Mouse (Mus musculus) large intestine, adult 2 months (tissue): ENCODE measurements at regions not wholly inside any gene's neighbourhood (a gene's known extent, or its start where the extent isn't known, plus 50 kb on each side); places are given as distances from the start of the nearest gene placed in this dataset.

Experiments used
- DNase-seq: peaks from one replicate; pipeline ENCODE4 v3.0.0-alpha.2; 2012; ENCODE audit warnings: low read depth, low spot score
- WGBS: fragments of 180-500 bp; shearing (Covaris S2); methylation state at CpG from one replicate; pipeline ENCODE4 v1.1.7; 2018; 5-methylcytosine and 5-hydroxymethylcytosine counted together

- DNase-seq = no peak
- 88% methylated on average over 2 of the region's 2 CpGs for WGBS
Observed at GRCm38 (mm10) chr1:169439621-169440020, 91.6 kb downstream of the Nuf2 start.

DNA sequence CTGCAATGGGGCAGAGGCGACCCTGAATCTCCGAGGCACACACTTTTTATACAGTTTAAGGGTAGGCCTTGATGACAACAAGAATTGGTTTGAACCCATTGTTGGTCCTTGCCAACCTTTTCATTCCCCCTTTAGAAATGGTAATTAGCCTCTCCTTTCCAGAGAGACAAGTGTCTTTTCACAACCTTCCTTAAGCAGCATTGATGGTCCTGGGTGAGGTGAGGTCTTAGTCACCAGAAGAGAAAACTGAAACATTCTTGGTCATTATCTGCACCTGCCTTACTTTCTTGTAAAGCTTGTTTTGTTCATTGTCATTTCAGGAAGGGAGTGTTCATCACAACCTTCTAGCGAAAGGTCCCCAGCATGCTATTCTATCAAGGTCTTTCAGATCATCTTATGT, 93.3 kb downstream of the Nuf2 start:
- DNase-seq = no peak
- WGBS = 90% methylated on average over 3 of the region's 3 CpGs

GRCm38 (mm10) chr1:169422408-169422807, 108.9 kb downstream of the Nuf2 start:
- WGBS = 60% methylated on average over 3 of the region's 3 CpGs
- no peak for DNase-seq

DNA sequence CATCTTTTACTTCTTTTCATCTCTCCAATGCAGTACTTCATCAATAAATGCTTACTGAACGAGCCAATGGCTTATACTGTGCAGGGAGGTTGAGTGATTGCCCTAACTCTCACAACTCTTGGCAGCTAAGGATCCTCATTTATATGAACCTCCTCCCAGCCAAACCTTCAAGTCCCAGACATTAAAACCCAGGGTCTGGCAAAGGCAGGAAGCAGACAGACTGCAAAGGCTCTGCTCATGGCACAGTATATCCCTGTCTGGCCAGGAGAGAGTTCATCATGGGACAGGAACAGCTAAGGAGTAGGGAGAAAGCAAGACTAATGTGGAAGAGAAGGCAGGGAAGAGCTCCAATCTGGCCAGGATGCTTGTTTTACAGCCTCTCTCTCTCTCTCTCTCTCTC, 109.6 kb downstream of the Nuf2 start:
- DNase-seq = no peak
- WGBS = 13% methylated on average over 1 of the region's 1 CpGs

- WGBS = 70% methylated on average over 4 of the region's 4 CpGs
Observed at GRCm38 (mm10) chr1:169418665-169419045, 112.6 kb downstream of the Nuf2 start.

DNA sequence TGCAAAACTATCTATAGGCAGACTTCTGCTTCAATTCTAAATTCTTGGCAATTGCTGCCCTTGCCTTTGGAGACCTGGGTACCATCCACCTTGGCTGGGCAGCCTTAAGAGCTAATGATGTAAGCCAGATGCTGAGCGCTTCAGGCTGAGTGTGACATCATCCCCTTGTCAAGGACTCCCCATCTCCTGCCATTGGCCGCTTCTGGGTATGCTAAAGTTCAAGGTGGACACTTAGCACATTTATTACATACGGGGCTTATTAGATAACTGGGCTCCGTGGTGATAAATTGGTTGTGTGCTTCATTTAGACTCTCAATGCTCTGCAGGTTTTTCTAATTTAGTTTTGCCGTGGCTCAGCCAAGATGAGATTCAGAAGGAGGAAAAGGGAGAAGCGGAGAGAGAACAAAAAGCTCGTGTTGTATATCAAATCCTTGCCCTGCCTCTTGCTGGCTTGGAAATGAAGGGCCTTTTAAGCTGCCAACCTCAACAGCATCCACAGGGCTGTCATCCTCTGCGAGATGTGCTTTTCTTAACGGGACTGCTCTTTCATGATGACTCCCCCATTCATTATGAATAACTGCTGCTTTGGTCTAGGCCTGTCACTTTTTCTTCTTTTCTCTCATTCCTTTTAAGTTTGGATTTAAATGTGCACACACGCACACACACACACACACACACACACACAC, 113.1 kb downstream of the Nuf2 start:
- WGBS = 78% methylated on average over 10 of the region's 10 CpGs
- no peak for DNase-seq

More at GRCm38 (mm10) chr1:169418665-169419045, 112.6 kb downstream of the Nuf2 start:
- DNase-seq = no peak

GRCm38 (mm10) chr1:169416701-169417100, 114.6 kb downstream of the Nuf2 start:
- no peak for DNase-seq
- WGBS = 88% methylated on average over 1 of the region's 1 CpGs

- WGBS = 72% methylated on average over 2 of the region's 2 CpGs
Observed at GRCm38 (mm10) chr1:169408120-169408519, 123.1 kb downstream of the Nuf2 start.

DNA sequence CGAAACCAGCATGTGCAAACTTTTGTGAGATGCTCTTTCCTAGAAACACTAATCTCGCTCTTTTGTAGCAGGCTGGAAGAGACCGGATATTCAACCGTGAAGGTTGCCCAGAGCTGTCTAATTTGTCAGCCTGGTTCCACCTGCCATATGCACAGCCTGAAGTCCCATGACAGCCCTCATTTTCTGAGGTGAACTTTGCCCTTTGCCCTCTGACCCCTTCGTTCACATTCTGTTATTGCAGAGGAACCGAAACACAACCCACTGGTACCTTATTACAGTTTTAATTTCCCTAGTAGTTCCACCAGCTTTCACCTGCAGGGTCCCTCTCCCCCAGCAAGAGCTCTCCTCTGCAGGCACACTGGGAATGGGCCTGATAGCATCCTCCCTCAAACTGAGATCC, 130.4 kb downstream of the Nuf2 start:
- DNase-seq = no peak
- WGBS = 72% methylated on average over 6 of the region's 6 CpGs

More at GRCm38 (mm10) chr1:169408120-169408519, 123.1 kb downstream of the Nuf2 start:
- DNase-seq = no peak

DNA sequence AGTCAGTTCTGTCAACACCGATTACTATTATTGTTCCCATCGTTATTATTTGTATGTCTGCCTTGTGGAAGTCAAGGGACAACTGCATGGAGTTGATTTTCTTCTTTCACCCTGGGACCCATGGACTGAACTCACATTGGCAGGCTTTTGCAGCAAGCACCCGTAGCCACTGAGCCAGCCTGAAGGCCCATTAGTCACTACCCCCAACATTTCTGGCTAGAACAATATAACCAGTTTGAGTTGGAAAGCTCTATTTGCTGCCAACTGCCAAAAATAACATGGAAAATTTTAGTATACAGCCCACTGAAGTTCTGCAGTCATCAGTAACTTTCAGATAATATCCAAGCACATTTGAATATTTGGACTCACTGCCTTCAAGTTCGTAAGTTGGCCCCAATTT, 133.9 kb downstream of the Nuf2 start:
- WGBS = 82% methylated on average over 4 of the region's 4 CpGs
- DNase-seq = no peak

GRCm38 (mm10) chr1:169387056-169387455, 144.2 kb downstream of the Nuf2 start:
- DNase-seq = no peak
- 22% methylated on average over 1 of the region's 1 CpGs for WGBS

DNA sequence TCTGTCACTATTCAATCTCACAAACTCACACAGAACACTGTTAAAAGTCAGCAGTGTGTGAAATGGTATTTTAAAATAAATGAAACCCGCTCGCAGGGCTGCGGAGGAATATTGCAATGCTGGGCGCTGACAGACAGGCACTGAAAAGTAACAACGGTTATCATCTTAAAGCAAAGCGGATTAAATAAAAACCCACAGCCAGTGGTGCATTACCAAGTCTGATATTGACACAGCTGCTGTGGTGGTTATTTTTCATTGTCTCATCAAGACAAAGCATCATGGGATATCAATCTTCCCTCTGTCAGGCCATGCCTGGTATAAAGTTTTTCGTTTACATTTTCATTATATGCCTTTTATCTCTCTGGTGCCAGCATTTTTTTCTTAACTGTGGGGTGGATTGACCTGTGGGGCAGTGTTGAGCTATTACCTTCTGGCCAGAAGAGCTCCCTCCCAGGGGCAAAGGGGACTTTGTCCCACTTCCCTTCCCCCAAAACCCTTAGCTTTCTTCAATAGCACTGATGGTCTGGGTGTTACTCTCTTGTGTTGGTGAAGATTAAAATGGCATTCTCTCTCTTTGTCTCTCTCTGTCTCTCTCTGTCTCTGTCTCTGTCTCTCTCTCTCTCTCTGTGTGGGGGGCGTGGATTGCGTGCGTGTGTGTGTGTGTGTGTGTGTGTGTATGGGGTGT, 145.4 kb downstream of the Nuf2 start:
- 66% methylated on average over 10 of the region's 10 CpGs for WGBS
- no peak for DNase-seq

DNA sequence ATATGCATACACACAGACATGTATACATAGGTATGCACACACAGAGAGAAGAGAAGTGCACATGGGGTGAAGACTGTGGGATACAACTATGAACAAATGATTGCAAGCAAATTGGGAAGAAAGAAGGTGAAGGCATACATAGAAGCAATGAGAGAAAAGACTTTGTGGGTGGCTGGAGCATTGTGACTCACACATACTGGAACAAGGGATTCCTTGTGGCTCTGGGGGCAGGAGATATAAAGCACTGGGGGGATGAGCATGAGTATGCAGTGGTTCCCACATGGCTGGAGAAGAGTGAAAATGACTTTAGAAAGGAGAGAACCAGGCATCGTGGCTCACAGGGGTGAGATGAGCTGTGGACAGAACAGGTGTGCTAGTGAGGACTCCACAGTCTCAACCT, 156.6 kb downstream of the Nuf2 start:
- WGBS = 60% methylated on average over 1 of the region's 1 CpGs

GRCm38 (mm10) chr1:169368758-169369157, 162.5 kb downstream of the Nuf2 start:
- 39% methylated on average over 3 of the region's 3 CpGs for WGBS
- no peak for DNase-seq

More for the DNA sequence above, 156.6 kb downstream of the Nuf2 start:
- no peak for DNase-seq

DNA sequence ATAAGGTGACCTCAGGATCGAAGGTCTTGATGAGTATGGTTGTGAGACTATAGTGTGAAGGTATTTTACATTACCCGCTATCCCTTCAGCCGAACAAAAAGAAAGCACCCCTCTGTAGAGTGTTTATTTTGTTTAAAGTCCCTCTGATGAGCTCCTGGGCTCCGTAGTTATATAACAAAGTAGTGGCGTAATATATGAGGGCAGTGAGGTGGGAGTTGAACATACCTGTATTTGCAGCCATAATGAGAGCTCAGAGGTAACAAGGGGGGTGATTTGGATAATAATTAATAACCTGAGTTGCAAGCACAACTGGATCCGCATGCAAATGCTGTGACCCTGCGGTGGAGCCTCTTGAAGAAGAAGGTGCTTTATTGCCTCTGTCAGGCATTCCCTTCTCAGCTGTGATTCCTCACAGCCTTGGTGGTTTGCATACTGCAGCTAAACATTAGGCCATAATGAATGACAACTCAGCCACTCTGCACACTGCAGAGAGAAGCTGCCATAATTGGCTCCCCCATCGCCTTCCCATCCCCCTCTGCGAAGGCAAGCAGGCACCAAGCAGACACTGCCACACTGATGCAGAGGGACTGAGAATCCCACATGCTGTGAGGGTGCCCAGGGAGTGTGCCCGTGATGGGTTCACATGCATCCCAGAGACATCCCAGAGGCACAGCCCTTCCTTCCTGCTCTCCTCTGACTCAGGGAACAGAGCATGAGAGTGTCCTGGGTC, 163.3 kb downstream of the Nuf2 start:
- 39% methylated on average over 10 of the region's 10 CpGs for WGBS
- DNase-seq = no peak

DNA sequence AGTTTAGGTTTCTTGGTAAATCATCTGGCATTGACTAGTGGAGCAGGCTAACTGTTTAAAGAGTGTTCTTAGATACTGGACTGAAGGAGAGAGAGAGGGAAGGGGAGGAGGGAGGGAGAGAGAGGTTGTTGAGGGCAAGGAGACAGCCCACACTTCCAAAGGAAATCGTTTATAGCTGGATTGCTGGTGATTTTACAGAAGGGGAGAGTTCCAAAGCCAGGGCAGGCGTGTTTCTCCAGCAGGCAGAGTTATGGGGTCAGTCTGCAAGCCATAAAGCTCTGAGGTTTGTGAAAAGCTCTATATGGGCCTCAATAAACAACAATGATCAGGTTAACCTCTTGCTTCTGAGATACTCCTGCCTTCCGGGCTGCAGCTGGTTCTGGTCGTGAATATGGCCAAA, 163.9 kb downstream of the Nuf2 start:
- 24% methylated on average over 4 of the region's 4 CpGs for WGBS
- no peak for DNase-seq

DNA sequence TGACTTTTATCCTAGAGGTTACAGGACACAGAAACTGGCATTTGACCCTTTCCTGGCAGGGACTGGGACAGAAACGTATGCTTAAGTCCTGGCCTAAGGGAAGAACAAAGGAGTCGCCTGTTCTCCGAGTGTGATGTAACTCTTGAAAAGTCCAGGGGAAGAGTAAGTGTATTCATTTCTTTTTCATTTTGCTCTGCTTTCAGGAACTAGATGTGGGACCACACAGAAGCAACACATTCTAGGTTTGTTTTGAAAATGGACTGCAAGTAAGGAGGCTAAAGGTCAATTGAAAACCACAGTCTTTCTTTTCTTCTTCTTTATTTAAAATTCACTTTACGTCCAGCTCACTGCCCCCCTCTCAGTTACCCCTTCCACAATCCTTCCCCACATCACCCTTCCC, 168.7 kb downstream of the Nuf2 start:
- 75% methylated on average over 4 of the region's 4 CpGs for WGBS
- DNase-seq = no peak

DNA sequence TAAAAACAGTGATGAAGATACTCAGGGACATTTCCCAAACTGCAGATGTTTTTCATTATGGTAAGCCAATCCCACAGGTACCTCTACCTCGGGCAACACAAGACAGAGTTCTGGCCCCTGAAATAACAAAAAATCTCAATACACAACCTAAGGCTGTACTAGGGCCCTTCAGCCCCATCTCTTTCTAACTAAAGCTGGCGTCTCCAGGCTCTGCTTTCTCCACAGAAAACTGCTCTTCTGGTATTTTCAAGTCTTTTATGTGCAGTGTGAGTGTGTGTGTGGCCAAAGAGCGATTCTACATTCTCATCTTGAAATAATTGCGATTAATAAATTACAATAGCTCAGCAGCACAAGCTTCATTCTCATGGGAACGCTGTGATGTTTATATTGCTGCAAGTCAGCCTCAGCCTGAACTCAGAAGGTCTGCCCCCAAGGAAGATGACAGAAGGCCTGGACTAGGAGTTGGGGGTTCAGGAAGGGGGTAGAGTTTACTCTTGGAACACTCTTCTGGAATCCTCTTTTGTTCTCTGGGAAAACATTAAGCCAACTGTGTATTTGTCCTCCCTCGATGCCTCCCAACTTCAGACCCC, 173.5 kb downstream of the Nuf2 start:
- no peak for DNase-seq
- WGBS = 70% methylated on average over 6 of the region's 6 CpGs

DNA sequence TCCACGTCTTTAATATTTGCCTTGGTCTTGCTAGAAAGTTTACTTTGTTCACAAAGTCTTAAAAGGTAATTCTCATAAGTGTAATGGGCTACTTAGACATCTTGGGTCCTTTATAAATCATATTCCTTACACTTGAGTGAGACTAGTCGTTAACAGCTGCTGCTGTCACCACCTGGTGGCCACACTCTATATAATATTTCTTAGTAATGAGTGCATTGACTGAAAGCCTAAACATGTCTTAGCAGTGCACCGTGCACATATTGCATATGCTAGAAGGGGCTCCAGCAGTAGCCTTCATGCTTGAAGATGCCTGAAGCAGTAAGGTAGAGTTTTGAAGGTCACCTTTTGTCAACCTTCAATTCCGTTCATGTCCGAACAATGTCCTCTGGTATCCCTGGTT, 177.2 kb downstream of the Nuf2 start:
- 60% methylated on average over 5 of the region's 5 CpGs for WGBS
- no peak for DNase-seq

GRCm38 (mm10) chr1:169347692-169348091, 183.6 kb downstream of the Nuf2 start:
- no peak for DNase-seq
- 33% methylated on average over 2 of the region's 2 CpGs for WGBS
